ENCODE assay signal across 1 mouse cellular context in the genomic region with DNA sequence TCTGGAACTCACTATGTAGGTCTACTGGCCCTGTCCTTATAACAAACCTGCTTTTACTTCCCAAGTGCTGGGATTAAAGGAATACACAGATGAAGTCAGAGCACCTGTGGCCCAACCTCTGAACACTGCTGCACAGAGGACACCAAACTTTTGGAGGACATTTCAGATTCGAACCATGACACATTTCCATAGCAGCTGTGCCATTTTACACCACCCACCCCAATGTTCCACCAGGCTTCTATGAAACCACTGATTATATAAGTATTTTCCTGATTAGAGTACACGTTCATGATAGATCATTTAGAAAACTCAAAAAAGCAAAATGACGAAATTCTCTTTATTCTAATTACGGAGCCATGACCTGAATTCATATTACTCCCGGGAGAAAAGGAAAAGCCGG.
TF ChIP-seq lines count a peak whose summit lies in the region.

No protein-coding gene starts in this region.

TF ChIP-seq in CH12.LX, 34 proteins besides CTCF, POLR2A, EP300 and RAD21:
- TF ChIP-seq IRF4 (IDR thresholded peaks at IDR 0.05; ENCODE audit: low read depth, low read length) (no peak), UBTF (IDR thresholded peaks at IDR 0.05; ENCODE audit: low read depth, low read length) (no peak), NELFE (IDR thresholded peaks at IDR 0.05; ENCODE audit: low read depth, low read length) (no peak), POLR2AphosphoS2 (IDR thresholded peaks at IDR 0.05; ENCODE audit: low read depth, low read length) (no peak), MAFK (IDR thresholded peaks at IDR 0.05; ENCODE audit: insufficient replicate concordance, low read length) (no peak), MYC (IDR thresholded peaks at IDR 0.05; ENCODE audit: low read depth, low read length) (no peak), ZKSCAN1 (IDR thresholded peaks at IDR 0.05; ENCODE audit: borderline replicate concordance, low read depth, low read length) (no peak), JUND (conservative IDR thresholded peaks at IDR 0.05; ENCODE audit: low read depth, low read length) (no peak), NRF1 (IDR thresholded peaks at IDR 0.05; ENCODE audit: low read depth, low read length) (no peak)
